In the genomic region with DNA sequence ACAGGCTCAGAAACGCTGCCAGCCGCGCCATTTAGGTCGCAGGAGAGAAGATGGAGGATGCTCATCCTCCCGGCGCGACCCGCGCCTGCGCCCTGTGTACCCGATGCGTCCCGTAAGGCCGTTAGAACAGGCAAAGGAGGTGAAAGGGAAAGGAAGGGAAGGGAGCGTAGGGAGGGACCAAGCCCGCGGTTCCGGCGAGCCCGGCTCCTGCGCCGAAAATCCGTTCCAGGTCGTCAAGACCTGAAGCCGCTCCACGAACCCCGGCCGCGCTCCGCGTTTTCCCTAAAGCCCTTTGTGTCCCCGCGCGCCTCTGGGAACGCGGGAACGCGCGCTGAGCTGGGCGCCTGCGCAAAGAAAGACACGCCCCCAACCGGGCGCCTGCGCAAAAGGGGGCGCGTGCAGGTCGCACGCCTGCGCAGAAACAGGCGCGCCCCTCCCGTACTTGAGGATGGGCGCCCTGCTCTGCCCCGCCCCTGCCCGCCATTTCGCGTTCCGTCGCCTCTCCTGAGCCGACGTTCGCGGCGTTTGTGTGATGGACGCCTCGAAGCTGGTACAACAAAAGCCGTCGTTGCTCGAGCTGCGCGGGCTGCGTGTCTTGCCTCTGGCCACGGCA, we compare ENCODE assay signal across 8 mouse cellular contexts. TPM values are rescaled to one million over a fixed set of nuclear protein-coding genes. Genes with fewer than 3 reads are reported as not detected.
A peak's percentile ranks its signal among the peaks of the same experiment; 100 is the strongest.
DNase-seq lines count a peak whose midpoint lies in the region; ATAC-seq lines count a peak whose summit lies in the region.

No protein-coding gene starts in this region.

- ATAC-seq in heart, embryonic 14.5 days (ENCODE audit: insufficient number of reproducible peaks, insufficient read depth, low FRiP score, low read depth), result peak; percentile 95
- peak; percentile 93 for ATAC-seq in liver, embryonic 13.5 days (ENCODE audit: low read depth)
- peak; percentile 95 for ATAC-seq in stomach, embryonic 16.5 days (ENCODE audit: insufficient read depth, low FRiP score)

- no peaks in the 10 kb centered on the region for H3K27me3 ChIP-seq in heart, embryonic 14.5 days (ENCODE audit: control insufficient read depth, insufficient read depth, low read length)
- no peaks in the 10 kb centered on the region for H3K27me3 ChIP-seq in liver, embryonic 13.5 days
- no peaks in the 10 kb centered on the region for H3K27me3 ChIP-seq in stomach, embryonic 16.5 days (ENCODE audit: control insufficient read depth, insufficient read depth, low read length)

- WGBS in heart, embryonic 14.5 days, result under 1% methylated on average over 71 of the region's 74 CpGs
- under 1% methylated on average over 73 of the region's 74 CpGs for WGBS in liver, embryonic 13.5 days (ENCODE audit: insufficient replicate concordance)
- under 1% methylated on average over 74 of the region's 74 CpGs for WGBS in stomach, embryonic 16.5 days

- peak overlapping the region; percentile 76 for H3K4me2 ChIP-seq in heart, embryonic 14.5 days (ENCODE audit: low read length)
- peak overlapping the region; percentile 94 for H3K4me2 ChIP-seq in liver, embryonic 13.5 days
- H3K4me2 ChIP-seq in stomach, embryonic 16.5 days (ENCODE audit: low read depth, low read length), result peak overlapping the region; percentile 81

- DNase-seq in CD4-positive, CD25-positive, alpha-beta regulatory T cell, adult 2 months (ENCODE audit: low read depth, low spot score), result peak; percentile 99
- peak; percentile 92 for DNase-seq in fibroblast of lung, adult 2 months (ENCODE audit: low read depth)
- peak; percentile 100 for DNase-seq in kidney, postnatal 14 days
- DNase-seq in liver, embryonic 13.5 days, result peak; percentile 98
- peak; percentile 100 for DNase-seq in neural tube, embryonic 10.5 days (ENCODE audit: extremely low spot score, low spot score)

- H3K9ac ChIP-seq in heart, embryonic 14.5 days (ENCODE audit: low read length), result peak overlapping the region; percentile 91
- peak overlapping the region; percentile 95 for H3K9ac ChIP-seq in liver, embryonic 13.5 days
- peak overlapping the region; percentile 86 for H3K9ac ChIP-seq in stomach, embryonic 16.5 days (ENCODE audit: low read length)

- peak overlapping the region; percentile 89 for H3K4me3 ChIP-seq in brown adipose tissue, adult 24 weeks (ENCODE audit: insufficient read depth, low read depth, low read length)
- peak overlapping the region; percentile 54 to 76 for H3K4me3 ChIP-seq in heart, embryonic 14.5 days (ENCODE audit: control insufficient read depth in 1 of 2, insufficient read depth in 1 of 2, low read depth in 1 of 2, low read length in 2 of 2)
- peak overlapping the region; percentile 84 for H3K4me3 ChIP-seq in liver, embryonic 13.5 days (replicated peaks)
- H3K4me3 ChIP-seq in stomach, embryonic 16.5 days (replicated peaks; ENCODE audit: low read length), result peak overlapping the region; percentile 70

- H3K9me3 ChIP-seq in heart, embryonic 14.5 days (ENCODE audit: control insufficient read depth, low read length), result no peaks in the 10 kb centered on the region
- H3K9me3 ChIP-seq in liver, embryonic 13.5 days (replicated peaks), result no peaks in the 10 kb centered on the region
- H3K9me3 ChIP-seq in stomach, embryonic 16.5 days (replicated peaks; ENCODE audit: control insufficient read depth, low read length), result no peaks in the 10 kb centered on the region

- no peaks in the 10 kb centered on the region for H3K36me3 ChIP-seq in heart, embryonic 14.5 days (ENCODE audit: control insufficient read depth, insufficient read depth, low read length)
- H3K36me3 ChIP-seq in liver, embryonic 13.5 days, result no peaks in the 10 kb centered on the region
- H3K36me3 ChIP-seq in stomach, embryonic 16.5 days (ENCODE audit: control insufficient read depth, insufficient read depth, low read length), result no peaks in the 10 kb centered on the region

- H3K27ac ChIP-seq in brown adipose tissue, adult 24 weeks (replicated peaks; ENCODE audit: low read depth, low read length), result peak overlapping the region; percentile 96
- H3K27ac ChIP-seq in heart, embryonic 14.5 days (replicated peaks in 1 of 2; ENCODE audit: control insufficient read depth in 1 of 2, insufficient read depth in 1 of 2, low read depth in 2 of 2, low read length in 2 of 2), result peak overlapping the region; percentile 91 to 97
- peak overlapping the region; percentile 96 for H3K27ac ChIP-seq in liver, embryonic 13.5 days
- H3K27ac ChIP-seq in stomach, embryonic 16.5 days (ENCODE audit: low read length), result peak overlapping the region; percentile 97

- peaks cover 23% of the 10 kb centered on the region for H3K4me1 ChIP-seq in brown adipose tissue, adult 24 weeks (ENCODE audit: control insufficient read depth, insufficient read depth, insufficient read length, low read length)
- peaks cover 14 to 24% of the 10 kb centered on the region in 2 experiments for H3K4me1 ChIP-seq in heart, embryonic 14.5 days (ENCODE audit: control insufficient read depth in 2 of 2, insufficient read depth in 2 of 2, low read length in 2 of 2)
- H3K4me1 ChIP-seq in liver, embryonic 13.5 days (replicated peaks), result peaks cover 57% of the 10 kb centered on the region
- H3K4me1 ChIP-seq in stomach, embryonic 16.5 days (ENCODE audit: control insufficient read depth, insufficient read depth, low read length), result peaks cover 29% of the 10 kb centered on the region

RNA-seq across cellular contexts. Expression of gene Ptma, which starts 39.1 kb away (rescaled TPM):
- 280 and 322 TPM in 2 replicates for polyA plus RNA-seq in brown adipose tissue, adult 24 weeks (2012; ENCODE audit: insufficient read depth, insufficient read length, missing spikeins)
- polyA plus RNA-seq in heart, embryonic 14.5 days (2014; fragmentation: Nextera tagmentation; extraction: Ambion mirVana), result 788 and 789 TPM in 2 replicates
- polyA plus RNA-seq in liver, embryonic 13.5 days (2015; fragmentation: Nextera tagmentation; extraction: Ambion mirVana), result 1,483 and 1,688 TPM in 2 replicates
- polyA plus RNA-seq in stomach, embryonic 16.5 days (2015; fragmentation: Nextera tagmentation; extraction: Ambion mirVana), result 1,914 and 2,170 TPM in 2 replicates

Comparison
In these comparisons a context has a peak if more than half of its experiments do, and no peak if none do; other contexts are left out.
1. Peak in every context shown above with its lines: DNase-seq, ATAC-seq, H3K4me3 ChIP-seq and H3K27ac ChIP-seq.